Mouse (Mus musculus): ENCODE measurements around the gene Bik. TPM values are rescaled to one million over a fixed set of nuclear protein-coding genes. Genes with fewer than 3 reads are reported as not detected.

Gene Bik
- polyA plus RNA-seq, 1 experiment, result not detected

DNA sequence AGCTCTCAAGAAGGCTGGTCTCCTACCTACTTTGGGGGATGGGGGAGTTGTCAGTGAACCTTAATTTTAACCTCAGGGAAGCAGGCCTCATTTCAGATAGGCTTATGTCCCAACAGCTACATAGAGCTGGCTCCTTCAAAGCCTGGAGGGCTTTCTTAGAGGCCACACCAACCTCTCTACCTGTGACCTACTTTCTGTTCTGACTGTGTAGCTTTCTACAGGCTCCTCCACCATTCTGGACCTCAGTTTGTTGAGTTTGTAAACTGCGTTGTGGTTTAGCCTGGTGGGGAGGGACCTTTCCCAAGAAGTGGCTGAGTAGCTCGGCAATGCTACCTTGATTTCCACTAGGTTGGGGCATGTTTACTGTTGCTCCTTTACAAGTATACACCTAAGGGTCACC, 1.1 kb downstream of the Bik start:
- no peak for TF ChIP-seq POLR2A (IDR thresholded peaks at IDR 0.05; ENCODE audit: low read depth, low read length)
- no peak for TF ChIP-seq CTCF (IDR thresholded peaks at IDR 0.05; ENCODE audit: borderline replicate concordance, insufficient read depth, low read length)
- Histone ChIP-seq H3K4me1 (ENCODE audit: control insufficient read depth, insufficient read depth, low read length) (0 out of 2 replicates have a peak, but pooled peaks cover 2% of the 10 kb centered on the region), H3K27ac (ENCODE audit: insufficient read depth, low read length) (no peak overlapping the region), H3K4me3 (ENCODE audit: insufficient read depth, low read length) (no peak overlapping the region)

- 0 out of 2 replicates have a peak, but pooled peaks cover 2% of the 10 kb centered on the region for H3K4me1 ChIP-seq (ENCODE audit: control insufficient read depth, insufficient read depth, low read length)
- H3K4me3 ChIP-seq (ENCODE audit: insufficient read depth, low read length), result no peak overlapping the region
- no peak for TF ChIP-seq CTCF (IDR thresholded peaks at IDR 0.05; ENCODE audit: borderline replicate concordance, insufficient read depth, low read length)
- TF ChIP-seq POLR2A (IDR thresholded peaks at IDR 0.05; ENCODE audit: low read depth, low read length), result no peak
- no peak overlapping the region for H3K27ac ChIP-seq (ENCODE audit: insufficient read depth, low read length)
These were observed 2.2 kb downstream of the Bik start for GRCm38 (mm10) chr15:83528892-83529291.

GRCm38 (mm10) chr15:83529765-83530164, 3.1 kb downstream of the Bik start:
- 0 out of 2 replicates have a peak, but pooled peaks cover 2% of the 10 kb centered on the region for H3K4me1 ChIP-seq (ENCODE audit: control insufficient read depth, insufficient read depth, low read length)
- no peak overlapping the region for H3K4me3 ChIP-seq (ENCODE audit: insufficient read depth, low read length)
- H3K27ac ChIP-seq (ENCODE audit: insufficient read depth, low read length), result no peak overlapping the region
- no peak for TF ChIP-seq POLR2A (IDR thresholded peaks at IDR 0.05; ENCODE audit: low read depth, low read length)

- no peak for TF ChIP-seq POLR2A (IDR thresholded peaks at IDR 0.05; ENCODE audit: low read depth, low read length)
- TF ChIP-seq CTCF (IDR thresholded peaks at IDR 0.05; ENCODE audit: borderline replicate concordance, insufficient read depth, low read length), result no peak
- 0 out of 2 replicates have a peak, but pooled peaks cover 2% of the 10 kb centered on the region for H3K4me1 ChIP-seq (ENCODE audit: control insufficient read depth, insufficient read depth, low read length)
- H3K27ac ChIP-seq (ENCODE audit: insufficient read depth, low read length), result no peak overlapping the region
- no peak overlapping the region for H3K4me3 ChIP-seq (ENCODE audit: insufficient read depth, low read length)
These were observed 3.6 kb downstream of the Bik start for GRCm38 (mm10) chr15:83530233-83530632.

GRCm38 (mm10) chr15:83530688-83531087, 4.0 kb downstream of the Bik start:
- TF ChIP-seq POLR2A (IDR thresholded peaks at IDR 0.05; ENCODE audit: low read depth, low read length) (no peak), CTCF (IDR thresholded peaks at IDR 0.05; ENCODE audit: borderline replicate concordance, insufficient read depth, low read length) (no peak)
- 0 out of 2 replicates have a peak, but pooled peaks cover 2% of the 10 kb centered on the region for H3K4me1 ChIP-seq (ENCODE audit: control insufficient read depth, insufficient read depth, low read length)
- H3K4me3 ChIP-seq (ENCODE audit: insufficient read depth, low read length), result no peak overlapping the region
- H3K27ac ChIP-seq (ENCODE audit: insufficient read depth, low read length), result no peak overlapping the region

DNA sequence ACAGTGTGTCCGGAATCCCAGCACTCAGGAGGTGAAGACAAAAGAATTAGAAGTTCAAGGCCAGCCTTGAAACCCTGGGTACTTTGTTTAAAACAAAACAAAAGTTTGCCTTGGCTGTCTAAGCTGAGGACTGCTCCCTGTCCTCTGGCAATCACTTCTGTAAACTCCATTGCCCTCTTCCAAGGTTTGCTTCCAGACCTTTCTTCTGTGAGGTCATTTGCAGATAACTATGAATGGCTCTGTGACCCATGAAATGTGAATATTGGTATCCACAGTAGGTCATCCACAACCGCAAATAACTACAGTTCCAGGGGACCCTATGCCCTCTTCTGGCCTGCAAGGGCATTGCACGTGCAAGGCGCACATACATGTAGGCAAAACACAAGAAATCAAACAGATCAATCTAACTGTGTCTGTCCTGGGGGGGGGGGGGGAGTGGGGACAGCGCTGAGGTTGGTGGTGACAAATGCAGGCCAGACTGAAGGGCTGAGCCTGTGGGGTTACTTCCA, 5.4 kb downstream of the Bik start:
- H3K4me3 ChIP-seq (ENCODE audit: insufficient read depth, low read length), result no peak overlapping the region

DNA sequence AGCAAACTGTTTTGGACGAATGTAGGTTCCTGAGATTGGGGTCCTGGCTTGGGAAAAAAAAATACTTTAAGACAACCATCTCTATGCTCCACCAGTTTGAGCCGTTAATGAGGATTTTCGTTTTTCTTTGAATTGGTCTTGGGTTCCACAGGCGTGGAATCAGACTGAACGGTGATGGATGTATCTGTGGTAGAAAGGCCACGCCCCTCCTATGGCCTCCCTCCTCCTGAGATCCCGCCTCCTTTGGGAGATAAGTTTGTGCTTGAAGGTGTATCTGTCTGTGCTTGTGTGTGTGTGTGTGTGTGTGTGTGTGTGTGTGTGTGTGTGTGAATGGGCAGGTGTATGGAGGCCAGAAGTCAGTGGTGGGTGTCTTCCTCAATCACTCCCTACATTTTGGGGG, 5.9 kb downstream of the Bik start:
- Histone ChIP-seq H3K4me3 (ENCODE audit: insufficient read depth, low read length) (no peak overlapping the region), H3K27ac (ENCODE audit: insufficient read depth, low read length) (no peak overlapping the region), H3K4me1 (ENCODE audit: control insufficient read depth, insufficient read depth, low read length) (no peaks in the 10 kb centered on the region)
- TF ChIP-seq CTCF (IDR thresholded peaks at IDR 0.05; ENCODE audit: borderline replicate concordance, insufficient read depth, low read length) (no peak), POLR2A (IDR thresholded peaks at IDR 0.05; ENCODE audit: low read depth, low read length) (no peak)

More for the DNA sequence above, 5.4 kb downstream of the Bik start:
- H3K27ac ChIP-seq (ENCODE audit: insufficient read depth, low read length), result no peak overlapping the region
- H3K4me1 ChIP-seq (ENCODE audit: control insufficient read depth, insufficient read depth, low read length), result no peaks in the 10 kb centered on the region
- TF ChIP-seq CTCF (IDR thresholded peaks at IDR 0.05; ENCODE audit: borderline replicate concordance, insufficient read depth, low read length) (no peak), POLR2A (IDR thresholded peaks at IDR 0.05; ENCODE audit: low read depth, low read length) (no peak)

DNA sequence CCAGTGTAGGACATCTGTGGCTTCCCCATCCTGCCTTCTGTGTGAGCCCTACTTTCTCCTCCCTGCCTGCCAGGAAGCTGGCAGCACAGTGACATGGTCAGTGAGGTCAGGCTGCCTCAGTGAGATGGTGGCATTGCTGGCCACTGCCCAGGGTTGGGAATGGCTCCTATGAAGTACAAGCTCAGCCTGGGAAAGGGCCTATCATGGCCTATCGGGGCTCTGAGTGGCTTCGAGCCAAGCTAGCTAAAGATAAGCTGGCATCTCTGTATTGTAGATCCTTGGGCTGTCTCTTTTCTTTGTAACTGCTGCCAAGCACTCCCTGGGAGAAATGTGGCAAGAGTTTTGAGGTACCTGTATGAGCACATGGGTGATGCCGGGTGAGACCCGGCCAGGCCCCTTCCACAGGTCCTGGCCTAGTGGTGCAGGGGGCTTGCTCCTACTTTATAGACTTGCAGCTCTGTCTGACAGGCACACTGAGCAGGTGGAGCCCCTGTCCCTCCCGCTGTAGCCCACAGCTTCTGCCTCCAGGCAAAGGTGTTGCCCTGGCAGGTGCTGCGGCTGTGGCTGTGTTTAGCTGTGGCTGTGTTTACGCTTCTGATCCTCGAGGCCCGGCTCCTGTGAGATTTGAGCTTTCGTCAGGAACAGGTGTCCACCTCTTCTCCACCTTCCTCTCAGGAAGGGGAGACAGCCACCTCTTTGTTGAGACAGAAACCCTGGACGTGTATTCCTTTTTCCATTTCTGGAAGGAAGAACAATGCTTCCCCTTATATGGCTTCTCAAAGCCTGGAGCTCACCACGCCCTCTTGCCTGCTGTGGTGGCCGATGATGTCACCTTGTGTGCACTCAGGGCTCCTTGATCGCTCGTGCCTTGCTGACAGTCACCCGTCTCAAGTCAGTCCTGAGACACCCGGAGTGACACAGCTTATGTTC, 8.6 kb downstream of the Bik start:
- no peak for TF ChIP-seq POLR2A (IDR thresholded peaks at IDR 0.05; ENCODE audit: low read depth, low read length)
- no peak for TF ChIP-seq CTCF (IDR thresholded peaks at IDR 0.05; ENCODE audit: borderline replicate concordance, insufficient read depth, low read length)
- no peak overlapping the region for H3K4me3 ChIP-seq (ENCODE audit: insufficient read depth, low read length)
- no peak overlapping the region for H3K27ac ChIP-seq (ENCODE audit: insufficient read depth, low read length)
- H3K4me1 ChIP-seq (ENCODE audit: control insufficient read depth, insufficient read depth, low read length), result no peaks in the 10 kb centered on the region

DNA sequence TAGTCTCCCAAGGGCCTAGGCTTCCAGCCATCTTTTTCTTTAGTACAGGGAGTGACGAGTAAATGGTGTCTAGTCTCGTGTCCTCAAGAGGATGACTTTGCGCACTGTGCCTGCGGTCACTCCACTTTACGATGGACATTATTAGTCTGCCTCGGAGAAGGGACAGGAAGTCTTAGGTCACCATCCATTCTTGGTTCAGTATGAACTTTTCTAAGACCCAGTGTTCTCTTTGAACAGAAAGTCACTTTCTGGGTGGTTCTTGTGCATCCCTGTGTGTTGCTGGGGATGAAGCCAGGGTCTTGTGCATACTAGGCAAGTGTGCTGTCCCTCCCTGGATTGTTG, 9.2 kb downstream of the Bik start:
- TF ChIP-seq POLR2A (IDR thresholded peaks at IDR 0.05; ENCODE audit: low read depth, low read length) (no peak), CTCF (IDR thresholded peaks at IDR 0.05; ENCODE audit: borderline replicate concordance, insufficient read depth, low read length) (no peak)
- H3K27ac ChIP-seq (ENCODE audit: insufficient read depth, low read length), result no peak overlapping the region
- H3K4me1 ChIP-seq (ENCODE audit: control insufficient read depth, insufficient read depth, low read length), result no peaks in the 10 kb centered on the region
- H3K4me3 ChIP-seq (ENCODE audit: insufficient read depth, low read length), result no peak overlapping the region

GRCm38 (mm10) chr15:83538855-83539254, 12.2 kb downstream of the Bik start:
- Histone ChIP-seq H3K27ac (ENCODE audit: insufficient read depth, low read length) (no peak overlapping the region), H3K4me3 (ENCODE audit: insufficient read depth, low read length) (no peak overlapping the region), H3K4me1 (ENCODE audit: control insufficient read depth, insufficient read depth, low read length) (no peaks in the 10 kb centered on the region)
- no peak for TF ChIP-seq POLR2A (IDR thresholded peaks at IDR 0.05; ENCODE audit: low read depth, low read length)
- no peak for TF ChIP-seq CTCF (IDR thresholded peaks at IDR 0.05; ENCODE audit: borderline replicate concordance, insufficient read depth, low read length)

Data from embryonic fibroblast, embryonic 13.5 days (primary cell).